Mouse (Mus musculus): Measurements from ENCODE around the gene Metap1d.

Metap1d gene

GRCm38 (mm10) chr2:71453161-71453916 is at the start of gene Metap1d:
Gene Metap1d (plus strand): TSS chr2:71453276.
- peak; percentile 94 to 97 for DNase-seq (ENCODE audit: inconsistent age in 2 of 2, low spot score in 1 of 2)

- no peak for DNase-seq (ENCODE audit: inconsistent age in 2 of 2, low spot score in 1 of 2)
Observed at GRCm38 (mm10) chr2:71405613-71406012, 47.5 kb upstream of the Metap1d start.

GRCm38 (mm10) chr2:71418760-71419280 is 34.3 kb upstream of the Metap1d start:
- no peak for DNase-seq (ENCODE audit: inconsistent age in 2 of 2, low spot score in 1 of 2)

- no peak for DNase-seq (ENCODE audit: inconsistent age in 2 of 2, low spot score in 1 of 2)
Observed at GRCm38 (mm10) chr2:71419408-71419807, 33.7 kb upstream of the Metap1d start.

GRCm38 (mm10) chr2:71420895-71421425 is 32.1 kb upstream of the Metap1d start:
- DNase-seq (ENCODE audit: inconsistent age in 2 of 2, low spot score in 1 of 2), result no peak

GRCm38 (mm10) chr2:71424545-71424944 is 28.5 kb upstream of the Metap1d start:
- no peak for DNase-seq (ENCODE audit: inconsistent age in 2 of 2, low spot score in 1 of 2)

- DNase-seq (ENCODE audit: inconsistent age in 2 of 2, low spot score in 1 of 2), result no peak
Observed at GRCm38 (mm10) chr2:71435440-71435839, 17.6 kb upstream of the Metap1d start.

GRCm38 (mm10) chr2:71443376-71443775 is 9.7 kb upstream of the Metap1d start:
- no peak for DNase-seq (ENCODE audit: inconsistent age in 2 of 2, low spot score in 1 of 2)

- no peak for DNase-seq (ENCODE audit: inconsistent age in 2 of 2, low spot score in 1 of 2)
Observed at GRCm38 (mm10) chr2:71445536-71446196, 7.4 kb upstream of the Metap1d start.

GRCm38 (mm10) chr2:71449604-71450003 is 3.5 kb upstream of the Metap1d start:
- DNase-seq (ENCODE audit: inconsistent age in 2 of 2, low spot score in 1 of 2), result no peak

- no peak for DNase-seq (ENCODE audit: inconsistent age in 2 of 2, low spot score in 1 of 2)
Observed at GRCm38 (mm10) chr2:71451761-71452160, 1.3 kb upstream of the Metap1d start.

- no peak for DNase-seq (ENCODE audit: inconsistent age in 2 of 2, low spot score in 1 of 2)
Observed at GRCm38 (mm10) chr2:71453917-71454260, 813 bp downstream of the Metap1d start.

- no peak for DNase-seq (ENCODE audit: inconsistent age in 2 of 2, low spot score in 1 of 2)
Observed at GRCm38 (mm10) chr2:71458624-71459023, 5.5 kb downstream of the Metap1d start.

- no peak for DNase-seq (ENCODE audit: inconsistent age in 2 of 2, low spot score in 1 of 2)
Observed at GRCm38 (mm10) chr2:71459659-71460058, 6.6 kb downstream of the Metap1d start.

- no peak for DNase-seq (ENCODE audit: inconsistent age in 2 of 2, low spot score in 1 of 2)
Observed at GRCm38 (mm10) chr2:71461139-71461538, 8.1 kb downstream of the Metap1d start.

GRCm38 (mm10) chr2:71461589-71461988 is 8.5 kb downstream of the Metap1d start:
- DNase-seq (ENCODE audit: inconsistent age in 2 of 2, low spot score in 1 of 2), result no peak

- DNase-seq (ENCODE audit: inconsistent age in 2 of 2, low spot score in 1 of 2), result no peak
Observed at GRCm38 (mm10) chr2:71462066-71462465, 9.0 kb downstream of the Metap1d start.

- no peak for DNase-seq (ENCODE audit: inconsistent age in 2 of 2, low spot score in 1 of 2)
Observed at GRCm38 (mm10) chr2:71462553-71462952, 9.5 kb downstream of the Metap1d start.

GRCm38 (mm10) chr2:71466103-71466502 is 13.0 kb downstream of the Metap1d start:
- no peak for DNase-seq (ENCODE audit: inconsistent age in 2 of 2, low spot score in 1 of 2)

- DNase-seq (ENCODE audit: inconsistent age in 2 of 2, low spot score in 1 of 2), result peak; percentile 26 to 76
Observed at GRCm38 (mm10) chr2:71466861-71467450, 13.9 kb downstream of the Metap1d start.

GRCm38 (mm10) chr2:71471094-71471493 is 18.0 kb downstream of the Metap1d start:
- no peak for DNase-seq (ENCODE audit: inconsistent age in 2 of 2, low spot score in 1 of 2)

- DNase-seq (ENCODE audit: inconsistent age in 2 of 2, low spot score in 1 of 2), result no peak
Observed at GRCm38 (mm10) chr2:71473830-71474229, 20.8 kb downstream of the Metap1d start.

Data from adrenal gland, adult (tissue).